Mouse (Mus musculus) erythroblast, embryonic 14.5 days (primary cell): Measurements from ENCODE around the gene Milr1.

Source experiments
- GATA1 ChIP-seq: IDR thresholded peaks from 2 replicates; pipeline ENCODE4 v1.6.1; 2012; ENCODE audit warnings: low read length, inconsistent platforms, mixed read lengths
- TAL1 ChIP-seq: IDR thresholded peaks from 3 replicates; pipeline ENCODE4 v1.6.1; 2012; ENCODE audit warnings: low read length, inconsistent platforms, mixed read lengths

GRCm38 (mm10) chr11:106812410-106813136 is 61.5 kb downstream of the Milr1 start:
- TF ChIP-seq GATA1 (no peak), TAL1 (no peak)
